Comparison of ENCODE assay signal across 8 mouse cellular contexts in the genomic region with DNA sequence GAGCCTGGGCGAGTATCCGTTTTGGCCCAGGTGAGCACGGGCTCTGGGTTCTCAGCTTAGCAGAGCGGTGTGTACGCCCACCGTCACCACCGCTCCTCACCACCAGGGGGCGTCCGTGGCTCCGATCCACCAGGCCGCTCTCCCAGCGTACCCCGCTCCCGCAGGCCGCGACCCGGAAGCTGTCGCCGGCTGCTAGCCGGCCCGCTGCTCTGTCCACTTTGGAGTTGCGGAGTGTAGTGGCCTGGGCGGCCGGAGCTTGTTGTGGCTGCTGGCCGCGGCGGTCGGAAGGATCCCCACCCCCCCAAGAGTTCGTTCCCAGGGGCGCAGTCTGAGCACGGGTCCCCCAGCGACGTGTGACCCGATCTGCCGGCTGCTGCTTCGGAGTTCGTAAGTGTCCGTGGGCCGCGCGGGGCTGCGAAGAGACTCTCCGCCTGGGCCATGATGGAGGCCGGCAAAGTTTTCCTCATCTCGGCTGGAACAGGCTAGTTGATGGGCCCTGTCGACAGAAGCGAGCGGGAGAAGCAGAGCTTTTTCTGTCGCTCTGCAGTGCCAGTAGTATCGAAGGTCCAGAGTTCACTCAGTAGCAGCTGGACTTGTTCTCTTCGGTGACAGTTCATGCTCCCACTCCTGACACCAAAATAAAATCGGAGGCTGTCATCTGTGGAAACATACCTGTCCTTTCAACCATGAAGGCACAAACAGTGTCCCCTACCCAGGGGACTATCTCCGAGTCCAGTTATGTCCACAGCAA. TPM values are rescaled to one million over a fixed set of nuclear protein-coding genes. Genes with fewer than 3 reads are reported as not detected.
DNase-seq lines count a peak whose midpoint lies in the region; ATAC-seq lines count a peak whose summit lies in the region.

Gene Snx19, plus strand, starts transcription at position 227 of the 751 bp plus-strand sequence.

- H3K4me3 ChIP-seq in hindbrain, embryonic 15.5 days, result peak within 1 kb of the TSS; percentile 89

- H3K36me3 ChIP-seq in hindbrain, embryonic 15.5 days, result no peaks in the 10 kb centered on the region; the same call in 1 of the 2 replicates

- DNase-seq in R1 (ENCODE audit: low read depth, low spot score), result peak; percentile 80
- peak; percentile 96 to 98 for DNase-seq in cerebellum, postnatal 25 days
- peak; percentile 92 to 93 for DNase-seq in frontal cortex, postnatal 36 days (ENCODE audit: low spot score in 2 of 2)
- peak; percentile 80 for DNase-seq in left cerebral cortex, adult 11 months (ENCODE audit: low spot score)
- peak; percentile 94 to 95 for DNase-seq in lung, postnatal 4 days
- peak; percentile 72 for DNase-seq in retina, postnatal 7 days (ENCODE audit: low read depth, low spot score)
- DNase-seq in urinary bladder, adult 2 months (ENCODE audit: low spot score), result peak; percentile 97

- ATAC-seq in hindbrain, embryonic 15.5 days (ENCODE audit: low FRiP score, low read depth), result peak; percentile 95

- peak within 1 kb of the TSS; percentile 73 for H3K9ac ChIP-seq in hindbrain, embryonic 15.5 days

- no peaks in the 10 kb centered on the region for H3K9me3 ChIP-seq in hindbrain, embryonic 15.5 days

- peak within 1 kb of the TSS; percentile 49; the same call in 1 of the 2 replicates for H3K27ac ChIP-seq in hindbrain, embryonic 15.5 days (replicated peaks)

- H3K4me1 ChIP-seq in hindbrain, embryonic 15.5 days (replicated peaks), result peaks cover 39% of the 10 kb centered on the region

- 3% methylated on average over 53 of the region's 53 CpGs for WGBS in hindbrain, embryonic 15.5 days

- no peaks in the 10 kb centered on the region; the same call in 1 of the 2 replicates for H3K27me3 ChIP-seq in hindbrain, embryonic 15.5 days

- peak within 1 kb of the TSS; percentile 65 for H3K4me2 ChIP-seq in hindbrain, embryonic 15.5 days

RNA-seq across cellular contexts. Expression of gene Snx19, which starts in this region (rescaled TPM):
- 21.8 and 22.1 TPM in 2 replicates for polyA plus RNA-seq in hindbrain, embryonic 15.5 days (2015; fragmentation: Nextera tagmentation; extraction: Ambion mirVana)
- polyA plus RNA-seq in urinary bladder, adult 2 months (2012; rRNA removed), result 20.2 and 21.0 TPM in 2 replicates

Comparison
In these comparisons a context has a peak if more than half of its experiments do, and no peak if none do; other contexts are left out.
1. Peak in every context shown above with its lines: DNase-seq, ATAC-seq, H3K4me3 ChIP-seq and H3K27ac ChIP-seq.